Mouse (Mus musculus) kidney, adult 8-10 months (tissue): ENCODE measurements around the gene Serpina3c.

Source experiments
- DNase-seq, 2 experiments: peaks; one replicate each; pipeline ENCODE4 v3.0.0; 2022

The Serpina3c gene

DNA sequence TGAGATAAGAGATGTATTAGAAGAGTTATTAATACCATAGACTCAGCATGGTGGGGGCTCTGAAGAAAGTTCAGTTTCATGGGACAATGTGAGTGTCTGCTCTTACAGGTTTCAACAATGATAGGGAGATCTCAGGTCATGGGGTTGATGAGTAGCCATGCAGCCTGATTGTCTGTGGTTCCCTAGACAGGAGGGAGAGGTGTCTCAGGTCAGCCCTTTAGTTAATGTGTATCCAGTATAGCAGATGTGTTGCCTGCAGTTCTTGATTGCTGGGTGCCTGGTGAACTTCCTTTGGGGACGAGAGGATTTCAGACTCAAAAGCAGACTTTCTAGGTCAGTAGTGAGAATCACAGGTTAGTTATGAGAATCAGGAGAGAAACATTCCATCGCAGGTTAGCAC is 45.2 kb downstream of the Serpina3c start:
- peak; percentile 47 to 65 for DNase-seq

DNA sequence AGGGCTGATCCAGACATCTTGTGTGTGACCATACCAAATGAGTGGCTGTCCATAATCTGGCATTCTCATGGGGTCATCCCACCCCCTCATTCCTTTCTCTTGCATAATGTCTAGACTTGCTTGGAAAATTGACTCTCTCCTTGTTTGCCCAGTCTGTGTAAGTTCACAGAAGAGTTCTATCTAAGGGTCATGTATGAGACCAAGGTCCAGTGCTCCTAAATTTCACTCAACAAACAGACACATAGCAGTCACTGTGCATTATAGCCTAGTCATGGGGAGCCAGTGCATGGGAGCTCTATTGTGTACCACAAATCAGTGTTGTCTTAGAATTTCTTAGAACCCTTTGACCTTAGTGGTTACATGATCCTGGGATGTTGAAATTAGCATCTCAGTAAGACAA is 46.8 kb downstream of the Serpina3c start:
- DNase-seq: no peak

GRCm38 (mm10) chr12:104105847-104106246 is 47.8 kb downstream of the Serpina3c start:
- DNase-seq: no peak

- no peak for DNase-seq
Measured at GRCm38 (mm10) chr12:104100768-104101167, 52.9 kb downstream of the Serpina3c start, which contains the start of gene Serpina5. TSS of gene Serpina5 (plus strand) at chr12:104101113.
